Comparison of ENCODE assay signal across 8 mouse cellular contexts in the genomic region with DNA sequence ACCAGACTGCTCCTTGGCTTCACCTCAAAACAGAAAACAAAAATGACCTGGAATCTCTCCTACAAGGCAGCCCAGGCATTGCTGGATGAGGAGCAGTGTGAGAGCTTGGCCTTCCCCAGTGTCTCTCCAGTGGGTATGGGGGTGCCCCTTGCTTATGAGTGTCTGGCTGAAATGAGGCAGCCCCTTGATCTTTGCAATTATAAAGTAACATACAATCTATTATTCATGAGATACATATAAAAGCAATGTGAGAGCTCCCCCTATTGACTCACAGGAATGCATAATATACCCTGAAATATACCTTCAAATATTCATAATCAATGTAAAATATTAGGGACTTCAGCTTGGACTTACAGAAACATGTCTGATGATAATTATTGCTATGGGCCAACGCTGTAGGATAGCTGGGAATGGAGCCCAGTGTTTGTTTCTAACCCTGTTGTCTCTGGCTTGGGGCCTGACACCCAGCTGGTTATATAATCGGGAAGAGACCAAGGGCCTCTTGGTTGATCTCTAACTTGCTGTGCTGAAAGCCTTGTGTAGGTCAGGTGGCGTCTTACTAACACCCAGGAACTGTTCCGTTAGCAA. TPM values are rescaled to one million over a fixed set of nuclear protein-coding genes. Genes with fewer than 3 reads are reported as not detected.
DNase-seq lines count a peak whose midpoint lies in the region; ATAC-seq and TF ChIP-seq lines count a peak whose summit lies in the region.

No protein-coding gene starts in this region.

- H3K9me3 ChIP-seq in hindbrain, embryonic 15.5 days: no peaks in the 10 kb centered on the region
- H3K9me3 ChIP-seq in hindbrain, embryonic 10.5 days: peaks cover 11% of the 10 kb centered on the region
- H3K9me3 ChIP-seq in CH12.LX (replicated peaks; ENCODE audit: low read length): peaks cover 5% of the 10 kb centered on the region

- peak; percentile 47 for TF ChIP-seq RAD21 in CH12.LX (IDR thresholded peaks at IDR 0.05; ENCODE audit: low read depth, low read length)

- H3K27me3 ChIP-seq in hindbrain, embryonic 15.5 days: no peaks in the 10 kb centered on the region
- H3K27me3 ChIP-seq in hindbrain, embryonic 10.5 days (ENCODE audit: insufficient read depth, poor library complexity, severe bottlenecking): no peaks in the 10 kb centered on the region
- no peaks in the 10 kb centered on the region for H3K27me3 ChIP-seq in CH12.LX (replicated peaks)

- no peaks in the 10 kb centered on the region for H3K79me2 ChIP-seq in CH12.LX (replicated peaks; ENCODE audit: control insufficient read depth, extremely low read depth, insufficient read depth, poor library complexity, severe bottlenecking)

- peak; percentile 45; the same call in 1 of the 2 replicates for ATAC-seq in hindbrain, embryonic 15.5 days (ENCODE audit: low FRiP score, low read depth)

- TF ChIP-seq POLR2A in CH12.LX (IDR thresholded peaks at IDR 0.05; ENCODE audit: low read depth, low read length): no peak

- no peak overlapping the region for H3K4me3 ChIP-seq in hindbrain, embryonic 15.5 days
- H3K4me3 ChIP-seq in hindbrain, embryonic 10.5 days: no peak overlapping the region
- H3K4me3 ChIP-seq in CH12.LX (replicated peaks in 1 of 3; ENCODE audit: low read depth in 2 of 3, low read length in 2 of 3, poor library complexity in 1 of 3): no peak overlapping the region

- in situ Hi-C loops in CH12.LX (cut with MboI; ENCODE audit: low pct_ligation_motif_present, low pct_unique_long_range_greater_than_20kb, low sequenced_read_pairs): no loop called here

- TF ChIP-seq EP300 in CH12.LX (IDR thresholded peaks at IDR 0.05; ENCODE audit: low read length): no peak

- dilution Hi-C loops in CH12.LX (cut with MboI; ENCODE audit: extremely low pct_ligation_motif_present, extremely low pct_unique_long_range_greater_than_20kb, low sequenced_read_pairs): no loop called here

- WGBS in hindbrain, embryonic 15.5 days: 34% methylated on average over 4 of the region's 4 CpGs
- WGBS in hindbrain, embryonic 10.5 days: 65% methylated on average over 4 of the region's 4 CpGs

- H3K4me1 ChIP-seq in hindbrain, embryonic 15.5 days (replicated peaks): peaks cover 3% of the 10 kb centered on the region
- H3K4me1 ChIP-seq in hindbrain, embryonic 10.5 days (replicated peaks): no peaks in the 10 kb centered on the region
- no peaks in the 10 kb centered on the region for H3K4me1 ChIP-seq in CH12.LX (ENCODE audit: control insufficient read depth in 1 of 2, insufficient read depth in 2 of 2)

- no peaks in the 10 kb centered on the region for H3K36me3 ChIP-seq in hindbrain, embryonic 15.5 days
- no peaks in the 10 kb centered on the region for H3K36me3 ChIP-seq in hindbrain, embryonic 10.5 days
- H3K36me3 ChIP-seq in CH12.LX (replicated peaks in 1 of 2; ENCODE audit: control insufficient read depth in 1 of 2, insufficient read depth in 1 of 2, low read length in 1 of 2): no peaks in the 10 kb centered on the region

- no peak overlapping the region for H3K27ac ChIP-seq in hindbrain, embryonic 15.5 days (replicated peaks)
- no peak overlapping the region for H3K27ac ChIP-seq in hindbrain, embryonic 10.5 days
- no peak overlapping the region for H3K27ac ChIP-seq in CH12.LX (ENCODE audit: insufficient read depth, low read depth)

- H3K4me2 ChIP-seq in hindbrain, embryonic 15.5 days: no peak overlapping the region
- H3K4me2 ChIP-seq in CH12.LX (ENCODE audit: insufficient read depth, low read depth, poor library complexity, severe bottlenecking): no peak overlapping the region

- H3K9ac ChIP-seq in hindbrain, embryonic 15.5 days: no peak overlapping the region
- no peak overlapping the region for H3K9ac ChIP-seq in CH12.LX (ENCODE audit: insufficient read depth, low read depth)

- peak in 1 of 2 experiments; percentile 39; a peak in 2 of 4 replicates for TF ChIP-seq CTCF in CH12.LX (conservative IDR thresholded peaks at IDR 0.05 in 1 of 2, IDR thresholded peaks at IDR 0.05 in 1 of 2; ENCODE audit: low read depth in 2 of 2, low read length in 2 of 2)

- no peak for DNase-seq in hindbrain, embryonic 10.5 days (ENCODE audit: low spot score)
- DNase-seq in 3T3-L1 (ENCODE audit: low read depth, low spot score) (peak; percentile 57), CH12.LX (ENCODE audit: extremely low read depth) (peak; percentile 0), liver (no peak)
- DNase-seq in kidney, adult 8-10 months: peak; percentile 41 to 53
- no peak for DNase-seq in spleen, postnatal 14 days (ENCODE audit: low spot score in 2 of 2)
- no peak for DNase-seq in right cerebral cortex, postnatal 25 days

TF ChIP-seq in CH12.LX, 34 proteins besides CTCF, POLR2A, EP300 and RAD21:
- no peak for TF ChIP-seq ZC3H11A (IDR thresholded peaks at IDR 0.05; ENCODE audit: low read depth, low read length)
- TF ChIP-seq MAX (IDR thresholded peaks at IDR 0.05; ENCODE audit: low read length): no peak
- no peak for TF ChIP-seq ZNF384 (IDR thresholded peaks at IDR 0.05; ENCODE audit: low read depth, low read length)

RNA-seq across cellular contexts. Expression of a gene that starts 52.9 kb away (rescaled TPM):
- polyA plus RNA-seq in hindbrain, embryonic 15.5 days (2015; fragmentation: Nextera tagmentation; extraction: Ambion mirVana): 0.56 and 0.80 TPM in 2 replicates
- 3.6 and 5.5 TPM in 2 replicates for polyA plus RNA-seq in hindbrain, embryonic 10.5 days (2016; fragmentation: Nextera tagmentation; extraction: Ambion mirVana)
- total RNA-seq in CH12.LX (2012; rRNA removed) (not detected in 2 replicates), CH12.LX (2014; rRNA removed) (0.05 TPM in 1 of 2 replicates, not detected in the other)
- 0.05 and 0.10 TPM in 2 replicates for polyA plus RNA-seq in CH12.LX (2012; ENCODE audit: insufficient read length, low read depth)

Comparison
In these comparisons a context has a peak if more than half of its experiments do, and no peak if none do; other contexts are left out.
1. DNase-seq: peak in 3T3-L1 (single experiment), CH12.LX (single experiment) and kidney, adult 8-10 months (2 of 2); none in hindbrain, embryonic 10.5 days (single experiment), spleen, postnatal 14 days (0 of 2), right cerebral cortex, postnatal 25 days (single experiment) and liver (single experiment).